Mouse (Mus musculus): Measurements from ENCODE around the gene Bach2.

Bach2 gene

GRCm38 (mm10) chr4:32569995-32570938 lies 331.7 kb downstream of the Bach2 start:
- no peak for DNase-seq (ENCODE audit: low spot score)

GRCm38 (mm10) chr4:32570939-32571317 lies 332.3 kb downstream of the Bach2 start:
- no peak for DNase-seq (ENCODE audit: low spot score)

GRCm38 (mm10) chr4:32571441-32571840 lies 332.8 kb downstream of the Bach2 start:
- no peak for DNase-seq (ENCODE audit: low spot score)

GRCm38 (mm10) chr4:32572118-32572517 lies 333.5 kb downstream of the Bach2 start:
- no peak for DNase-seq (ENCODE audit: low spot score)

- DNase-seq (ENCODE audit: low spot score): no peak
These were observed 335.0 kb downstream of the Bach2 start for GRCm38 (mm10) chr4:32573586-32573985.

- no peak for DNase-seq (ENCODE audit: low spot score)
These were observed 336.0 kb downstream of the Bach2 start for GRCm38 (mm10) chr4:32574604-32575003.

GRCm38 (mm10) chr4:32575165-32575564 lies 336.6 kb downstream of the Bach2 start:
- DNase-seq (ENCODE audit: low spot score): no peak

- no peak for DNase-seq (ENCODE audit: low spot score)
These were observed 341.2 kb downstream of the Bach2 start for GRCm38 (mm10) chr4:32579850-32580249.

GRCm38 (mm10) chr4:32584181-32584580 lies 345.6 kb downstream of the Bach2 start:
- no peak for DNase-seq (ENCODE audit: low spot score)

- peak; percentile 29 for DNase-seq (ENCODE audit: low spot score)
These were observed 348.0 kb downstream of the Bach2 start for GRCm38 (mm10) chr4:32586596-32586995.

- DNase-seq (ENCODE audit: low spot score): no peak
These were observed 348.9 kb downstream of the Bach2 start for GRCm38 (mm10) chr4:32587543-32587942.

- DNase-seq (ENCODE audit: low spot score): no peak
These were observed 349.6 kb downstream of the Bach2 start for GRCm38 (mm10) chr4:32588237-32588636.

- peak; percentile 58 for DNase-seq (ENCODE audit: low spot score)
These were observed 362.5 kb downstream of the Bach2 start for GRCm38 (mm10) chr4:32601135-32601534.

- DNase-seq (ENCODE audit: low spot score): no peak
These were observed 364.1 kb downstream of the Bach2 start, which contains the start of gene Gja10 for GRCm38 (mm10) chr4:32602660-32603059. TSS of gene Gja10 (minus strand) at chr4:32602760.

- peak; percentile 96 for DNase-seq (ENCODE audit: low spot score)
These were observed 376.7 kb downstream of the Bach2 start, which contains the start of gene Casp8ap2 for GRCm38 (mm10) chr4:32615034-32615881. TSS of gene Casp8ap2 (plus strand) at chr4:32615451.

- no peak for DNase-seq (ENCODE audit: low spot score)
These were observed 383.0 kb downstream of the Bach2 start for GRCm38 (mm10) chr4:32621637-32622036.

All from ovary, postnatal 36 days (tissue).